Mouse (Mus musculus): Measurements from ENCODE around the gene Abcf1.
"Not testable (repeated sequence)": the region's sequence is repeated elsewhere in the genome, so short reads cannot be mapped to it uniquely, and the experiment has no call there.

The Abcf1 gene

GRCm38 (mm10) chr17:35978811-35979400 lies 9.3 kb upstream of the Abcf1 start:
- no peak for DNase-seq (ENCODE audit: low spot score)

GRCm38 (mm10) chr17:35972131-35972530 lies 2.6 kb upstream of the Abcf1 start:
- no peak for DNase-seq (ENCODE audit: low spot score)

GRCm38 (mm10) chr17:35967621-35968020 lies 1.9 kb downstream of the Abcf1 start:
- no peak for DNase-seq (ENCODE audit: low spot score)

GRCm38 (mm10) chr17:35963279-35963678 lies 6.3 kb downstream of the Abcf1 start:
- no peak for DNase-seq (ENCODE audit: low spot score)

- DNase-seq (ENCODE audit: low spot score), result no peak
Observed at GRCm38 (mm10) chr17:35958533-35959223, 10.9 kb downstream of the Abcf1 start.

- DNase-seq (ENCODE audit: low spot score), result no peak
Observed at GRCm38 (mm10) chr17:35954665-35955064, 14.9 kb downstream of the Abcf1 start.

GRCm38 (mm10) chr17:35952559-35952958 lies 17.0 kb downstream of the Abcf1 start:
- not testable (repeated sequence) for DNase-seq (ENCODE audit: low spot score)

- DNase-seq (ENCODE audit: low spot score), result not testable (repeated sequence)
Observed at GRCm38 (mm10) chr17:35950946-35951345, 18.6 kb downstream of the Abcf1 start.

GRCm38 (mm10) chr17:35939941-35940340 lies 29.6 kb downstream of the Abcf1 start:
- no peak for DNase-seq (ENCODE audit: low spot score)

- no peak for DNase-seq (ENCODE audit: low spot score)
Observed at GRCm38 (mm10) chr17:35939108-35939507, 30.5 kb downstream of the Abcf1 start.

GRCm38 (mm10) chr17:35937700-35938348 lies 31.7 kb downstream of the Abcf1 start:
- no peak for DNase-seq (ENCODE audit: low spot score)

- not testable (repeated sequence) for DNase-seq (ENCODE audit: low spot score)
Observed at GRCm38 (mm10) chr17:35935763-35936162, 33.8 kb downstream of the Abcf1 start.

- DNase-seq (ENCODE audit: low spot score), result no peak
Observed at GRCm38 (mm10) chr17:35932608-35933007, 37.0 kb downstream of the Abcf1 start.

- no peak for DNase-seq (ENCODE audit: low spot score)
Observed at GRCm38 (mm10) chr17:35930627-35931026, 38.9 kb downstream of the Abcf1 start.

- no peak for DNase-seq (ENCODE audit: low spot score)
Observed at GRCm38 (mm10) chr17:35929534-35929933, 40.0 kb downstream of the Abcf1 start.

- DNase-seq (ENCODE audit: low spot score), result no peak
Observed at GRCm38 (mm10) chr17:35927471-35927870, 42.1 kb downstream of the Abcf1 start.

GRCm38 (mm10) chr17:35923281-35923680 lies 46.3 kb downstream of the Abcf1 start:
- DNase-seq (ENCODE audit: low spot score), result no peak

GRCm38 (mm10) chr17:35922566-35922965 lies 47.0 kb downstream of the Abcf1 start:
- DNase-seq (ENCODE audit: low spot score), result no peak

GRCm38 (mm10) chr17:35921710-35922109 lies 47.9 kb downstream of the Abcf1 start:
- no peak for DNase-seq (ENCODE audit: low spot score)

GRCm38 (mm10) chr17:35920862-35921562 lies 48.5 kb downstream of the Abcf1 start:
- DNase-seq (ENCODE audit: low spot score), result no peak

GRCm38 (mm10) chr17:35920384-35920783 lies 49.2 kb downstream of the Abcf1 start:
- no peak for DNase-seq (ENCODE audit: low spot score)

GRCm38 (mm10) chr17:35919864-35920301 lies 49.7 kb downstream of the Abcf1 start:
- DNase-seq (ENCODE audit: low spot score), result no peak

Data from left cerebral cortex, adult 11 months (tissue).